Mouse (Mus musculus) E14TG2a.4 (cell line): ENCODE data around the gene Ehbp1l1.
A peak's percentile ranks its signal among the peaks of the same experiment; 100 is the strongest.

Experiments
- H3K27me3 ChIP-seq: 2 replicates; pipeline ENCODE4 v1.6.1; 2014; ENCODE audit warnings: low read length, control low read depth; ENCODE audit not compliant: insufficient read depth
- H3K36me3 ChIP-seq: 2 replicates; pipeline ENCODE4 v1.6.1; 2014; ENCODE audit warnings: low read length, control low read depth; ENCODE audit not compliant: insufficient read depth
- H3K4me1 ChIP-seq: replicated peaks from 2 replicates; pipeline ENCODE4 v1.6.1; 2014; ENCODE audit warnings: low read depth, low read length, control low read depth
- H3K4me3 ChIP-seq: replicated peaks from 2 replicates; pipeline ENCODE4 v1.5.1; 2014; ENCODE audit warnings: mild to moderate bottlenecking, low read length
- H3K9me3 ChIP-seq: 2 replicates; pipeline ENCODE4 v1.6.1; 2014; ENCODE audit warnings: low read length, control low read depth
- CTCF ChIP-seq: conservative IDR thresholded peaks from 2 replicates; pipeline ENCODE4 v1.5.1; 2014; ENCODE audit warnings: low read length
- NANOG ChIP-seq: IDR thresholded peaks from 2 replicates; pipeline ENCODE4 v1.6.1; 2014; ENCODE audit warnings: borderline replicate concordance, low read length, mixed read lengths
- POU5F1 ChIP-seq: IDR thresholded peaks from 2 replicates; pipeline ENCODE4 v1.6.1; 2014; ENCODE audit warnings: low read length, borderline replicate concordance

The Ehbp1l1 gene

GRCm38 (mm10) chr19:5727701-5728100, 1.6 kb upstream of the Ehbp1l1 start:
- Histone ChIP-seq H3K4me3 (peak overlapping the region; percentile 97), H3K27me3 (peaks cover 43% of the 10 kb centered on the region), H3K9me3 (no peaks in the 10 kb centered on the region), H3K4me1 (peaks cover 76% of the 10 kb centered on the region), H3K36me3 (peaks cover 22% of the 10 kb centered on the region)
- no peak for TF ChIP-seq POU5F1
- TF ChIP-seq CTCF = peak; percentile 96
- no peak for TF ChIP-seq NANOG

- Histone ChIP-seq H3K36me3 (peaks cover 22% of the 10 kb centered on the region), H3K4me3 (peak overlapping the region; percentile 58), H3K27me3 (peaks cover 43% of the 10 kb centered on the region), H3K9me3 (no peaks in the 10 kb centered on the region), H3K4me1 (peaks cover 70% of the 10 kb centered on the region)
- no peak for TF ChIP-seq POU5F1
- no peak for TF ChIP-seq CTCF
- no peak for TF ChIP-seq NANOG
These were observed 953 bp upstream of the Ehbp1l1 start for GRCm38 (mm10) chr19:5726961-5727578.

- Histone ChIP-seq H3K9me3 (no peaks in the 10 kb centered on the region), H3K27me3 (peaks cover 43% of the 10 kb centered on the region), H3K36me3 (peaks cover 26% of the 10 kb centered on the region), H3K4me1 (peaks cover 67% of the 10 kb centered on the region), H3K4me3 (peak overlapping the region; percentile 71)
- TF ChIP-seq CTCF = no peak
- no peak for TF ChIP-seq NANOG
- TF ChIP-seq POU5F1 = no peak
These were observed 949 bp downstream of the Ehbp1l1 start for GRCm38 (mm10) chr19:5725029-5725707.

GRCm38 (mm10) chr19:5724549-5724941, 1.6 kb downstream of the Ehbp1l1 start:
- Histone ChIP-seq H3K4me3 (no peak overlapping the region), H3K36me3 (peaks cover 26% of the 10 kb centered on the region), H3K27me3 (peaks cover 43% of the 10 kb centered on the region), H3K9me3 (no peaks in the 10 kb centered on the region), H3K4me1 (peaks cover 61% of the 10 kb centered on the region)
- no peak for TF ChIP-seq NANOG
- TF ChIP-seq POU5F1 = no peak
- TF ChIP-seq CTCF = no peak

- H3K36me3 ChIP-seq = peaks cover 31% of the 10 kb centered on the region
- H3K4me1 ChIP-seq = peaks cover 60% of the 10 kb centered on the region
- H3K9me3 ChIP-seq = no peaks in the 10 kb centered on the region
- H3K27me3 ChIP-seq = peaks cover 47% of the 10 kb centered on the region
- no peak overlapping the region for H3K4me3 ChIP-seq
- TF ChIP-seq POU5F1 (no peak), NANOG (no peak), CTCF (no peak)
These were observed 2.1 kb downstream of the Ehbp1l1 start for GRCm38 (mm10) chr19:5723934-5724548.

- Histone ChIP-seq H3K36me3 (peaks cover 26% of the 10 kb centered on the region), H3K4me3 (no peak overlapping the region), H3K4me1 (peaks cover 49% of the 10 kb centered on the region), H3K9me3 (no peaks in the 10 kb centered on the region), H3K27me3 (peaks cover 48% of the 10 kb centered on the region)
- no peak for TF ChIP-seq POU5F1
- no peak for TF ChIP-seq CTCF
- TF ChIP-seq NANOG = no peak
These were observed 3.2 kb downstream of the Ehbp1l1 start for GRCm38 (mm10) chr19:5722848-5723425.

GRCm38 (mm10) chr19:5721233-5721632, 4.9 kb downstream of the Ehbp1l1 start:
- Histone ChIP-seq H3K36me3 (peaks cover 26% of the 10 kb centered on the region), H3K4me3 (no peak overlapping the region), H3K27me3 (peaks cover 45% of the 10 kb centered on the region), H3K9me3 (no peaks in the 10 kb centered on the region), H3K4me1 (peaks cover 46% of the 10 kb centered on the region)
- no peak for TF ChIP-seq CTCF
- no peak for TF ChIP-seq NANOG
- TF ChIP-seq POU5F1 = no peak

- TF ChIP-seq CTCF = no peak
- no peak for TF ChIP-seq POU5F1
- no peak for TF ChIP-seq NANOG
- H3K27me3 ChIP-seq = peaks cover 32% of the 10 kb centered on the region
- H3K4me3 ChIP-seq = no peak overlapping the region
- H3K9me3 ChIP-seq = no peaks in the 10 kb centered on the region
- H3K4me1 ChIP-seq = peaks cover 56% of the 10 kb centered on the region
- H3K36me3 ChIP-seq = peaks cover 26% of the 10 kb centered on the region
These were observed 9.2 kb downstream of the Ehbp1l1 start for GRCm38 (mm10) chr19:5716955-5717354.
